Mouse (Mus musculus) intestine, embryonic 14.5 days (tissue): Measurements from ENCODE around the gene Ocm. TPM values are rescaled to one million over a fixed set of nuclear protein-coding genes. Genes with fewer than 3 reads are reported as not detected.
A peak's percentile ranks its signal among the peaks of the same experiment; 100 is the strongest.
"Not testable (repeated sequence)": the region's sequence is repeated elsewhere in the genome, so short reads cannot be mapped to it uniquely, and the experiment has no call there.

Experiments
- ATAC-seq: fragments of 200-750 bp; cut with Nextera tagmentation; replicated peaks from 2 replicates; pipeline ENCODE4 v1.8.0; 2017; ENCODE audit warnings: low read depth, moderate number of reproducible peaks, moderate TSS enrichment, moderate library complexity; ENCODE audit not compliant: low FRiP score, low TSS enrichment
- DNase-seq: peaks from one replicate; pipeline ENCODE4 v3.0.0-alpha.2; 2018; ENCODE audit warnings: low spot score
- H3K27ac ChIP-seq: fragments of 300-500 bp; sonication (generic); 2 replicates; pipeline ENCODE4 v1.5.1; 2014; ENCODE audit warnings: low read depth, mild to moderate bottlenecking, control low read depth
- H3K27me3 ChIP-seq: fragments of 300-500 bp; sonication (generic); replicated peaks from 2 replicates; pipeline ENCODE4 v1.6.1; 2014; ENCODE audit warnings: low read length, control low read depth; ENCODE audit not compliant: control insufficient read depth, insufficient read depth
- H3K36me3 ChIP-seq: fragments of 300-500 bp; sonication (generic); 2 replicates; pipeline ENCODE4 v1.6.1; 2014; ENCODE audit warnings: low read length, control low read depth; ENCODE audit not compliant: control insufficient read depth, insufficient read depth
- H3K4me1 ChIP-seq: fragments of 300-500 bp; sonication (generic); replicated peaks from 2 replicates; pipeline ENCODE4 v1.6.1; 2014; ENCODE audit warnings: low read length, control low read depth, mixed read lengths; ENCODE audit not compliant: control insufficient read depth, insufficient read depth
- H3K4me2 ChIP-seq: fragments of 300-500 bp; sonication (generic); 2 replicates; pipeline ENCODE4 v1.6.1; 2014; ENCODE audit warnings: low read length
- H3K4me3 ChIP-seq: fragments of 300-500 bp; sonication (generic); 2 replicates; pipeline ENCODE4 v1.5.1; 2014; ENCODE audit warnings: low read depth, low read length, control low read depth, mixed read lengths
- H3K9ac ChIP-seq: fragments of 300-500 bp; sonication (generic); 2 replicates; pipeline ENCODE4 v1.6.1; 2014; ENCODE audit warnings: mild to moderate bottlenecking, low read length
- H3K9me3 ChIP-seq: fragments of 300-500 bp; sonication (generic); 2 replicates; pipeline ENCODE4 v1.6.1; 2016; ENCODE audit warnings: low read length, control low read depth; ENCODE audit not compliant: control insufficient read depth
- WGBS: fragments of 180-500 bp; shearing (Covaris S2); extraction: QIAGEN DNeasy Blood & Tissue Kit; methylation state at CpG from one replicate; pipeline ENCODE4 v1.1.7; 2014; 5-methylcytosine and 5-hydroxymethylcytosine counted together
- polyA plus RNA-seq: library from polyadenylated mRNA; unstranded; fragments of >200 nt; fragmentation: Nextera tagmentation; extraction: Ambion mirVana; gene quantifications from 2 replicates; pipeline ENCODE4 v1.2.1, GENCODE M21; 2014

The Ocm gene
- polyA plus RNA-seq, 1 experiment from 2014 or later = not detected

DNA sequence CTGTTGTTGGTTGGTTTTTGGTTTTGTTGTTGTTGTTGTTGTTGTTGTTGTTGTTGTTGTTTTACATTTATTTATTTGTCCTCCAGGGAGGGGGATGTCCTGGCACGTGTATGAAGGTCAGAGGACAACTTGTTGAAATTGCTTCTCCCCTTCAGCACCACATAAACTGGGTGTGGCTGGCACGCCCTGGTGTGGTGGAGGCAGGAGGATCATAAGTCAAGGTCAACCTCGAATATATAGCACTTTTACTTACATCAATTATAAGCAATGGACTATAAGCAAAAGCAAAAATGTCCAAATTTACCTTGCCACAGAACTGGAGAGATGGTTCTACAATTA lies 11.2 kb downstream of the Ocm start:
- no peaks in the 10 kb centered on the region for H3K9me3 ChIP-seq
- H3K27me3 ChIP-seq = no peaks in the 10 kb centered on the region
- H3K9ac ChIP-seq = no peak overlapping the region
- H3K4me1 ChIP-seq = no peaks in the 10 kb centered on the region
- peaks cover 25% of the 10 kb centered on the region for H3K36me3 ChIP-seq
- ATAC-seq (peak; percentile 51), DNase-seq (no peak)
- H3K4me2 ChIP-seq = peak overlapping the region; percentile 59
- peak overlapping the region; percentile 94 for H3K4me3 ChIP-seq
- no peak overlapping the region for H3K27ac ChIP-seq
- 71% methylated on average over 3 of the region's 3 CpGs for WGBS

DNA sequence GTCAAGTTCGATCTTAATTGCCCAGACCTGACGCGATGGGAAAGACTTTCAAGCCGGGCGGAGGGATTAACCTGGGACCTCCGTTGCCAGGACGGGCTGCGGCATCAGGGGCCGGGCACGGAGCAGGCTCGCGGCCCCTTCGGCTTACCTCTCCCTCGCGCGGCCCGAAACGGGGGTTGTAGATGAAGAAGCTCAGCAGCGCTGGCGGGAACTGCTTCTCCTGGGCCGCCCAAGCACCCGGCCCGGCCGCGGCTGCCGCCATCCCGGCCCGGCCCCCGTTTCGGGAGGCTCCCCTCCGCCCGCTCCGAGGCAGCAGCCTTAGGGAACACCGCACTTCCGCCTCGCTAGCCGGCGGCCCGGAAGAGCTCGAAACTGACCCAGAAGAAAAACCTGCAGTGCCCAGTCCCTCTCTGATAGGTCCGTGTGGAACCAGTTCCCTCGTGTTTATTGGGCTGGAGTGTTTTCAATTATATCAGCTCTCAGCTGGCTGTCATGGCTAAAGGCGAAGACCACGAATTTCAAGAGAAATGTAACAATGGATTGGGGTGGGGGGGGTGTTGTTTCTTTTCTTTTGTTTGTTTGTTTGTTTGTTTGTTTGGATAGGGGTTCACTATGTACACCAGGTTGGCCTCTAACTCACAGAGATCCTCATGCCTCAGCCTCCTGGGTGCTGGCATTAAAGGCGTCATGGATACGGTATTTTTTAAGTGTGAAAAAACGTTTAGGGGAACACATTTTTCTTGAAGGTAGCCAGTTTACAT lies 11.7 kb downstream of the Ocm start, which contains the start of gene Ccz1:
TSS of gene Ccz1 (minus strand) at position 327 of the 761 bp plus-strand sequence.
- Histone ChIP-seq H3K27ac (peak within 1 kb of the TSS; percentile 73), H3K9me3 (no peaks in the 10 kb centered on the region), H3K4me3 (peak within 1 kb of the TSS; percentile 94), H3K4me2 (peak within 1 kb of the TSS; percentile 59), H3K4me1 (no peaks in the 10 kb centered on the region), H3K27me3 (no peaks in the 10 kb centered on the region), H3K36me3 (peaks cover 30% of the 10 kb centered on the region), H3K9ac (peak within 1 kb of the TSS; percentile 83)
- ATAC-seq (peak; percentile 98), DNase-seq (peak; percentile 87)
- WGBS = 3% methylated on average over 47 of the region's 47 CpGs

DNA sequence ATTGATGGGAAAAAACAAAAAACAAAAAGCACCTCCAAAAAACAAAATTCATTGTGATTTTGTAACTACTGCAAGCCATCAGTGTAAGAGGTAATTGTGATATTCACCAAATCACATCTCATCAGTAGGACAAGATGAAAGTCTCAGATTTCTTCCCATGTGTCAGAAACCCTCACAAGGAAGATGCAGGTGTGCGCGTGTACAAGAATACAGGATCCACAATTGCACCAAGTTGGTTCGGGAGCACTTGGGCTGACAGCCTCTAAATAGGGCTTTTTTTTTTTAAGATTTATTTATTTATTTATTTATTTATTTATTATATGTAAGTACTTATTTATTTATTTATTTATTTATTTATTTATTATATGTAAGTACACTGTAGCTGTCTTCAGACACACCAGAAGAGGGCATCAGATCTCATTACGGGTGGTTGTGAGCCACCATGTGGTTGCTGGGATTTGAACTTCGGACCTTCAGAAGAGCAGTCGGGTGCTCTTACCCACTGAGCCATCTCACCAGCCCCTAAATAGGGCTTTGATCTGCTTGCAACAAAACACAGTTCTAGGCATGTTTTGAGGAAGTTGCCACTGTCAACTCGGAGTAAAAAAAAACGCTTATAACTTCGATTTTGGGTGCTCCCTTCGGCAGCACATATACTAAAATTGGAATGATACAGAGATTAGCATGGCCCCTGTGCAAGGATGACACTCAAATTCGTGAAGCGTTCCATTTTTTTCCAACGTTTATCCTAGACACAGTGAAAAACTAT lies 12.9 kb downstream of the Ocm start:
- H3K4me1 ChIP-seq, ATAC-seq, DNase-seq, H3K9me3 ChIP-seq, H3K27ac ChIP-seq, H3K27me3 ChIP-seq: not testable (repeated sequence)
- 65% methylated on average over 12 of the region's 13 CpGs for WGBS
- H3K4me2 ChIP-seq = peak overlapping the region; percentile 59
- H3K36me3 ChIP-seq = peaks cover 41% of the 10 kb centered on the region
- peak overlapping the region; percentile 83 for H3K9ac ChIP-seq
- H3K4me3 ChIP-seq = peak overlapping the region; percentile 94

DNA sequence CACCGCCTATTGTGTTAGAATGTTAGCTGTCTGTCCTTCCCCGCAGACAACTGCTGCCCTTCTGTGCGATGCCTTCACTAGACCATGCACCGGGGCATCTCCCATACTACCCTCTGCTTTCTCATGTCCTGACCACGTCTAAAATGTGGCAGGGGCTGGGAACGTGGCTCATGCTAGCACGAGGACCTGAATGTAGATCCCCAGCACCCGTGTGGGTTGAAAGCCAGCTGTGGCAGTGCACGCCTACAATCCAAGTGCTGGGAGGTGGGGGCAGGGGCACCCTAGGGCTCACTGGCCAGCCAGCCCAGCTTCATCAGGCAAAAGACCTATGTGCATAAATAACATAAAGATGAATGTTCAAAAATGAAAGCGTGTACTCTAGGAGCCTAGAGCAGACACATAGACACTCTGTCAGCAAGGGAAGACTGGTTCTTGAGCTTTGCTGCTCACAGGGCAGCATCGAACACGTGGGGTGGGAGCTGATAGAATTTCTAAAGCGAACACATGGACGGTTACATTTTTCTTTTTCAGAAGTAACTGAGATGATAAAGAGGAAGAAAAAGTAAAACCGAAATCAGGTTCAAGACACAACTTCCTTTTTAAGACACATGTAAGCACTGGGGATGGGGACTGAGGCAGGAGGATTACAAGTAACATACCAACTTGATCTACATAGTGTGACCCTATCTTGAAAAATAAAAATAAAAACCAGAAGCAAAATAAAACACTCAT lies 23.8 kb downstream of the Ocm start:
- H3K4me2 ChIP-seq = no peak overlapping the region
- peaks cover 89% of the 10 kb centered on the region for H3K36me3 ChIP-seq
- H3K9me3 ChIP-seq = no peaks in the 10 kb centered on the region
- H3K27ac ChIP-seq = no peak overlapping the region
- no peak overlapping the region for H3K9ac ChIP-seq
- 95% methylated on average over 15 of the region's 15 CpGs for WGBS
- H3K27me3 ChIP-seq = no peaks in the 10 kb centered on the region
- H3K4me3 ChIP-seq = no peak overlapping the region
- no peaks in the 10 kb centered on the region for H3K4me1 ChIP-seq
- ATAC-seq (no peak), DNase-seq (no peak)

DNA sequence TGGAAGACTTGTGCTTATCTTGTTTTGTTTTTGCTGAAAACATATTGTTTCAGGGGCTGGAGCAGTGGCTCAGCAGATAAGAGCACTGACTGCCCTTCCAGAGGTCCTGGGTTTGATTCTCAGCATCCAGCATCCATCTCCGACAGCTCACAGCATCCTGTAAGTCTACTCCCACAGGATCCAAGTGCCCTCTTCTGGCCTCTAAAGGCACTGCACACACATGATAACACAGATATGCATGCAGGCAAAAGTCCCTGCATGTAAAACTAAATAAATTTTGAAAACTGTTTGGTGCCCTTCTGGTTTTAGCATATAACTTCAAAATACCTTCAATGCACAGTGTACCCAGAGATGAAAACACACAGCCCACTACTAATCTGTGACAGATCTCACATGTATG lies 27.1 kb downstream of the Ocm start:
- peaks cover 89% of the 10 kb centered on the region for H3K36me3 ChIP-seq
- DNase-seq = no peak
- no peaks in the 10 kb centered on the region for H3K4me1 ChIP-seq
- ATAC-seq = no peak
- no peaks in the 10 kb centered on the region for H3K9me3 ChIP-seq
- no peak overlapping the region for H3K27ac ChIP-seq
- no peak overlapping the region for H3K9ac ChIP-seq
- no peak overlapping the region for H3K4me3 ChIP-seq
- H3K27me3 ChIP-seq = no peaks in the 10 kb centered on the region
- no peak overlapping the region for H3K4me2 ChIP-seq
- 91% methylated on average over 1 of the region's 1 CpGs for WGBS

DNA sequence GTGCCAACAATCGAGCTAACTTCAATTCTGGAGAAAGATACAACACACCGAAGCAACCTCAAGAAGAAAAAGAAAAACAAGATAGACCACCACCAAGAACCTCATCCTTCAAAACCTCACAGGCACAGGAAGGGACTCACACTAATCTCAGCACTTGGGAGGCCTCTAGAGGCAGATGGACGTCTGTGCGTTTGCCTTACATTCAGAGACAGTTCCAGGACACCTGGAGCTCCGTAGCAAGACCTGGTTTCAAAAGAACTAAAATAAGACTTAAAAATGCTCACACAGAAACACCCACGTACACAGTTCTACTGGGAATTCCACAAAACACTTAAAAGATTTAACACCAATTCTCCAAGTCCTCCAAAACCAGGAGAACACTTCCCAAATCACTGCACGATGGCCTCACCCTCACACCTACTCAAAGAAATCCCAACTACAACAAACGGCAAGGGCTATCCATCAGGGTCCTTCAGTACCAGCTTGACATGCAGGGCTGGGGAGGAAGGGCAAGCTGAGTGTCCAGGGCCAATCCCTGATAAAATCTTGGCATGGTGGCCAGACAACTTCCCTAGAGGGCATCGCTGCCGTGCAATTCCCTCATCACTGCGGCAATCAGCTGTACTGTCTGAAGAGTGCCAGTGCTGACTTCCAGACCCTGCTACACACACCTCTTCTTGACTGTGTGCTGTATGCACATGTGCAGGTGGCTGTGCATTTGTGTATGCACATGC lies 31.7 kb downstream of the Ocm start:
- Histone ChIP-seq H3K27me3 (no peaks in the 10 kb centered on the region), H3K4me3 (no peak overlapping the region), H3K9me3 (no peaks in the 10 kb centered on the region), H3K4me2 (no peak overlapping the region), H3K9ac (no peak overlapping the region), H3K36me3 (peaks cover 91% of the 10 kb centered on the region), H3K4me1 (no peaks in the 10 kb centered on the region), H3K27ac (no peak overlapping the region)
- ATAC-seq (no peak), DNase-seq (no peak)
- WGBS = 73% methylated on average over 11 of the region's 11 CpGs

DNA sequence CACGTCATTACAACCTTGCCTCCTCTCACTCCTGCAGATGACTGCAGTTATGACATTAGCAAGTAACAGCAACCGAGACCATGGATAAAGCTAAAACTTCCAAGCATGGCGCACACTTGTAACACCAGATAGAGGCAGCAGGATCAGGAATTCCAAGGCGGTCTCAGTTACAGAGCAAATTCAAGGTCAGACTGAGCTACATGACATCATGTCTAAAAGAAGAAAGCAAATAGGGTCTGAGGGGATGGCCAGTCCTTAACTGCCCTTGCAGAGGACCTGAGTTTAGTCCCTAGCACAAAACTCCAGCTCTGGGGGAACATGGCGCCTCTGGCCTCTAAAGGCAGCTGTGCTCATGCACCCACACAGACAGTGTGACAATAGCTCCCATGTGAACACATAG lies 32.6 kb downstream of the Ocm start:
- DNase-seq = no peak
- Histone ChIP-seq H3K4me2 (no peak overlapping the region), H3K4me3 (no peak overlapping the region), H3K9ac (no peak overlapping the region), H3K27ac (no peak overlapping the region), H3K36me3 (peaks cover 91% of the 10 kb centered on the region), H3K27me3 (no peaks in the 10 kb centered on the region), H3K9me3 (no peaks in the 10 kb centered on the region), H3K4me1 (no peaks in the 10 kb centered on the region)
- ATAC-seq = no peak
- 94% methylated on average over 5 of the region's 5 CpGs for WGBS

DNA sequence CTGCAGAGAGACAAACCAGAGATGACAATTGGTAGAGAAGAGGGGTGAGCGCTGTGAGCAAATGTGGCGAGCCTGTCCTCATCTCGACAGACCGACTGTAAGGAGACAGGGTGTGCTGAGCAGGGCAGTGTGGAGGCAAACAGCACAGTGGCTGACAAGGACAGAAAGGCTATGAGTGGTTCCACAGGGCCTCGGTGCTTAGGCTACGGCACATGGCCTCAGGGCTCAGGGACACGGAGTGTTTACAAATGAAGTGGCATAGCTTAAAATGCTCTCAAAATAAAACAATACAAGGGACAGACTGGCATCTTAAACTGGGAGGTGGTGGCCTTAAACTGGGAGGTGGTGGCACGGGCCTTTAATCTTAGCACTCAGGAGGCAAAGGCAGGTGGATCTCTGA lies 33.2 kb downstream of the Ocm start:
- H3K9me3 ChIP-seq = no peaks in the 10 kb centered on the region
- 89% methylated on average over 8 of the region's 8 CpGs for WGBS
- H3K9ac ChIP-seq = no peak overlapping the region
- H3K4me1 ChIP-seq = no peaks in the 10 kb centered on the region
- DNase-seq (no peak), ATAC-seq (no peak)
- no peak overlapping the region for H3K4me3 ChIP-seq
- no peak overlapping the region for H3K27ac ChIP-seq
- no peaks in the 10 kb centered on the region for H3K27me3 ChIP-seq
- peaks cover 89% of the 10 kb centered on the region for H3K36me3 ChIP-seq
- H3K4me2 ChIP-seq = no peak overlapping the region
